Mouse (Mus musculus): ENCODE measurements at regions not wholly inside any gene's neighbourhood (a gene's known extent, or its start where the extent isn't known, plus 50 kb on each side); places are given as distances from the start of the nearest gene placed in this dataset.
A peak's percentile ranks its signal among the peaks of the same experiment; 100 is the strongest.
"Not testable (repeated sequence)": the region's sequence is repeated elsewhere in the genome, so short reads cannot be mapped to it uniquely, and the experiment has no call there.

GRCm38 (mm10) chr2:72647642-72648041, 171.7 kb downstream of the Cdca7 start:
- TF ChIP-seq CTCF (IDR thresholded peaks at IDR 0.05; ENCODE audit: low read depth), result no peak
- no peak overlapping the region for H3K27ac ChIP-seq
- H3K9ac ChIP-seq (replicated peaks; ENCODE audit: low read length), result no peak overlapping the region
- DNase-seq (ENCODE audit: low spot score) (no peak), ATAC-seq (no peak)
- H3K4me3 ChIP-seq (ENCODE audit: low read length), result no peak overlapping the region
- H3K4me1 ChIP-seq (ENCODE audit: insufficient read depth, low read length), result no peaks in the 10 kb centered on the region
- H3K36me3 ChIP-seq (ENCODE audit: insufficient read depth, low read length), result no peaks in the 10 kb centered on the region
- WGBS, result 62% methylated on average over 5 of the region's 5 CpGs
- H3K4me2 ChIP-seq (ENCODE audit: low read depth, low read length), result no peak overlapping the region
- H3K9me3 ChIP-seq (ENCODE audit: low read length), result no peaks in the 10 kb centered on the region
- no peaks in the 10 kb centered on the region for H3K27me3 ChIP-seq (ENCODE audit: insufficient read depth, low read length)

- no peaks in the 10 kb centered on the region for H3K9me3 ChIP-seq (ENCODE audit: low read length)
- no peaks in the 10 kb centered on the region for H3K36me3 ChIP-seq (ENCODE audit: insufficient read depth, low read length)
- WGBS, result 42% methylated on average over 5 of the region's 5 CpGs
- no peak overlapping the region for H3K4me2 ChIP-seq (ENCODE audit: low read depth, low read length)
- no peak overlapping the region for H3K4me3 ChIP-seq (ENCODE audit: low read length)
- H3K27me3 ChIP-seq (ENCODE audit: insufficient read depth, low read length), result no peaks in the 10 kb centered on the region
- no peak overlapping the region for H3K9ac ChIP-seq (replicated peaks; ENCODE audit: low read length)
- no peak for ATAC-seq
- no peak for TF ChIP-seq CTCF (IDR thresholded peaks at IDR 0.05; ENCODE audit: low read depth)
- no peak for DNase-seq (ENCODE audit: low spot score)
- H3K4me1 ChIP-seq (ENCODE audit: insufficient read depth, low read length), result no peaks in the 10 kb centered on the region
- no peak overlapping the region for H3K27ac ChIP-seq
These were observed 172.3 kb downstream of the Cdca7 start for GRCm38 (mm10) chr2:72648294-72648693.

GRCm38 (mm10) chr2:72655864-72656263, 179.9 kb downstream of the Cdca7 start:
- DNase-seq (ENCODE audit: low spot score), result no peak
- Histone ChIP-seq H3K4me2 (ENCODE audit: low read depth, low read length) (no peak overlapping the region), H3K4me1 (ENCODE audit: insufficient read depth, low read length) (no peaks in the 10 kb centered on the region), H3K4me3 (ENCODE audit: low read length) (no peak overlapping the region), H3K9me3 (ENCODE audit: low read length) (no peaks in the 10 kb centered on the region), H3K9ac (replicated peaks; ENCODE audit: low read length) (no peak overlapping the region), H3K36me3 (ENCODE audit: insufficient read depth, low read length) (no peaks in the 10 kb centered on the region), H3K27ac (no peak overlapping the region), H3K27me3 (ENCODE audit: insufficient read depth, low read length) (no peaks in the 10 kb centered on the region)
- peak; percentile 22; the same call in 1 of the 2 replicates for TF ChIP-seq CTCF (IDR thresholded peaks at IDR 0.05; ENCODE audit: low read depth)
- ATAC-seq, result no peak
- WGBS, result 76% methylated on average over 9 of the region's 9 CpGs

- Histone ChIP-seq H3K9me3 (ENCODE audit: low read length) (no peaks in the 10 kb centered on the region), H3K4me1 (ENCODE audit: insufficient read depth, low read length) (no peaks in the 10 kb centered on the region), H3K36me3 (ENCODE audit: insufficient read depth, low read length) (no peaks in the 10 kb centered on the region), H3K9ac (replicated peaks; ENCODE audit: low read length) (no peak overlapping the region), H3K4me3 (ENCODE audit: low read length) (no peak overlapping the region), H3K27ac (no peak overlapping the region), H3K27me3 (ENCODE audit: insufficient read depth, low read length) (no peaks in the 10 kb centered on the region), H3K4me2 (ENCODE audit: low read depth, low read length) (no peak overlapping the region)
- no peak for TF ChIP-seq CTCF (IDR thresholded peaks at IDR 0.05; ENCODE audit: low read depth)
- WGBS, result 57% methylated on average over 10 of the region's 10 CpGs
- DNase-seq (ENCODE audit: low spot score) (no peak), ATAC-seq (no peak)
These were observed 181.4 kb downstream of the Cdca7 start for GRCm38 (mm10) chr2:72657101-72657920.

GRCm38 (mm10) chr2:72662396-72662795, 186.4 kb downstream of the Cdca7 start:
- H3K4me2 ChIP-seq (ENCODE audit: low read depth, low read length), result no peak overlapping the region
- no peak overlapping the region for H3K9ac ChIP-seq (replicated peaks; ENCODE audit: low read length)
- no peaks in the 10 kb centered on the region for H3K36me3 ChIP-seq (ENCODE audit: insufficient read depth, low read length)
- H3K4me3 ChIP-seq (ENCODE audit: low read length), result no peak overlapping the region
- H3K9me3 ChIP-seq (ENCODE audit: low read length), result no peaks in the 10 kb centered on the region
- no peak for ATAC-seq
- no peaks in the 10 kb centered on the region for H3K4me1 ChIP-seq (ENCODE audit: insufficient read depth, low read length)
- no peaks in the 10 kb centered on the region for H3K27me3 ChIP-seq (ENCODE audit: insufficient read depth, low read length)
- 92% methylated on average over 7 of the region's 7 CpGs for WGBS
- DNase-seq (ENCODE audit: low spot score), result no peak
- TF ChIP-seq CTCF (IDR thresholded peaks at IDR 0.05; ENCODE audit: low read depth), result no peak
- no peak overlapping the region for H3K27ac ChIP-seq

- Histone ChIP-seq H3K36me3 (ENCODE audit: insufficient read depth, low read length) (no peaks in the 10 kb centered on the region), H3K4me2 (ENCODE audit: low read depth, low read length) (no peak overlapping the region), H3K27me3 (ENCODE audit: insufficient read depth, low read length) (no peaks in the 10 kb centered on the region), H3K9me3 (ENCODE audit: low read length) (no peaks in the 10 kb centered on the region), H3K4me1 (ENCODE audit: insufficient read depth, low read length) (no peaks in the 10 kb centered on the region), H3K4me3 (ENCODE audit: low read length) (no peak overlapping the region), H3K27ac (no peak overlapping the region), H3K9ac (replicated peaks; ENCODE audit: low read length) (no peak overlapping the region)
- 71% methylated on average over 8 of the region's 8 CpGs for WGBS
- DNase-seq (ENCODE audit: low spot score) (no peak), ATAC-seq (no peak)
- TF ChIP-seq CTCF (IDR thresholded peaks at IDR 0.05; ENCODE audit: low read depth), result no peak
These were observed 187.2 kb downstream of the Cdca7 start for GRCm38 (mm10) chr2:72662979-72663780.

GRCm38 (mm10) chr2:72667396-72667795, 191.4 kb downstream of the Cdca7 start:
- H3K9me3 ChIP-seq (ENCODE audit: low read length); ATAC-seq; H3K27me3 ChIP-seq (ENCODE audit: insufficient read depth, low read length); H3K9ac ChIP-seq (replicated peaks; ENCODE audit: low read length); DNase-seq (ENCODE audit: low spot score); H3K4me3 ChIP-seq (ENCODE audit: low read length); H3K4me1 ChIP-seq (ENCODE audit: insufficient read depth, low read length); H3K4me2 ChIP-seq (ENCODE audit: low read depth, low read length); H3K27ac ChIP-seq; H3K36me3 ChIP-seq (ENCODE audit: insufficient read depth, low read length): not testable (repeated sequence)
- WGBS, result 97% methylated on average over 16 of the region's 16 CpGs
